Mouse (Mus musculus): ENCODE results near the gene Kcnj4.

GRCm38 (mm10) chr15:79481181-79481688, 23.8 kb downstream of the Kcnj4 start:
- TF ChIP-seq GATA1 (IDR thresholded peaks at IDR 0.05; ENCODE audit: borderline replicate concordance, low read length) (no peak), FLI1 (IDR thresholded peaks at IDR 0.05; ENCODE audit: low read length) (no peak)
